Mouse (Mus musculus) kidney, embryonic 14.5 days (tissue): ENCODE measurements at regions not wholly inside any gene's neighbourhood (a gene's known extent, or its start where the extent isn't known, plus 50 kb on each side); places are given as distances from the start of the nearest gene placed in this dataset.

ENCODE experiments used
- ATAC-seq: fragments of 200-750 bp; cut with Nextera tagmentation; 2 replicates; pipeline ENCODE4 v1.8.0; 2017; ENCODE audit warnings: moderate number of reproducible peaks, mild to moderate bottlenecking, moderate TSS enrichment, moderate library complexity; ENCODE audit not compliant: low FRiP score, low TSS enrichment
- H3K27ac ChIP-seq: fragments of 300-500 bp; sonication (generic); 2 replicates; pipeline ENCODE4 v1.5.1; 2014; ENCODE audit warnings: low read depth, mild to moderate bottlenecking, low read length, moderate library complexity, mixed read lengths
- H3K27me3 ChIP-seq: fragments of 300-500 bp; sonication (generic); 2 replicates; pipeline ENCODE4 v1.6.1; 2014; ENCODE audit warnings: mild to moderate bottlenecking, low read length; ENCODE audit not compliant: control insufficient read depth, insufficient read depth
- H3K36me3 ChIP-seq: fragments of 300-500 bp; sonication (generic); 2 replicates; pipeline ENCODE4 v1.6.1; 2014; ENCODE audit warnings: low read length, mixed read lengths; ENCODE audit not compliant: control insufficient read depth, insufficient read depth
- H3K4me1 ChIP-seq: fragments of 300-500 bp; sonication (generic); 2 replicates; pipeline ENCODE4 v1.6.1; 2014; ENCODE audit warnings: low read length, mixed read lengths; ENCODE audit not compliant: control insufficient read depth, insufficient read depth
- H3K4me2 ChIP-seq: fragments of 300-500 bp; sonication (generic); replicated peaks from 2 replicates; pipeline ENCODE4 v1.6.1; 2014; ENCODE audit warnings: low read depth, mild to moderate bottlenecking, low read length
- H3K4me3 ChIP-seq: fragments of 300-500 bp; sonication (generic); 2 replicates; pipeline ENCODE4 v1.5.1; 2014; ENCODE audit warnings: mild to moderate bottlenecking, low read length
- H3K9ac ChIP-seq: fragments of 300-500 bp; sonication (generic); 2 replicates; pipeline ENCODE4 v1.6.1; 2014; ENCODE audit warnings: low read depth, mild to moderate bottlenecking, low read length, moderate library complexity
- H3K9me3 ChIP-seq: fragments of 300-500 bp; sonication (generic); 2 replicates; pipeline ENCODE4 v1.6.1; 2016; ENCODE audit warnings: low read length; ENCODE audit not compliant: control insufficient read depth
- WGBS: fragments of 180-500 bp; shearing (Covaris S2); extraction: QIAGEN DNeasy Blood & Tissue Kit; methylation state at CpG from one replicate; pipeline ENCODE4 v1.1.7; 2014; 5-methylcytosine and 5-hydroxymethylcytosine counted together

DNA sequence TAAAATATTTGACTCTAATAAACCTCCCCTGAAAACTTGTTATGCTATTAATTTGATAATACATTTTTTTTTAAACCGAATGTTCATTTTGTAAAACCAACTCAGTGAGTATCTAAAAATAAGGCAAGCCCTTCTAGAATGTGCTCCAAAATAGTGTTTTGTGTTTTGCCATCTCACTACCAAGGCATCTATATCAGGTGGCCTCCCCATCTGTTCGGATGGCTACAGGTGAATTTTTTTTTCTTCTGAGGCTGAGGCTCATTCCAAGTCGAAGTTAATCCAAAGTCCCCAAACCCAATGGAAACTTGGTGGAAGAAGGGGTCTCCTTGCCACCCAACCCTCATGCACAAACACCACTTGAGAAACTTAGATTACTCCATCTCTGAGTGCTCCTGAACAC lies 396.3 kb upstream of the 3110018I06Rik start:
- Histone ChIP-seq H3K4me1 (no peaks in the 10 kb centered on the region), H3K4me3 (no peak overlapping the region), H3K9me3 (no peaks in the 10 kb centered on the region), H3K27me3 (no peaks in the 10 kb centered on the region), H3K36me3 (no peaks in the 10 kb centered on the region), H3K4me2 (no peak overlapping the region), H3K27ac (no peak overlapping the region), H3K9ac (no peak overlapping the region)
- no peak for ATAC-seq
- 83% methylated on average over 3 of the region's 3 CpGs for WGBS

- no peak overlapping the region for H3K4me3 ChIP-seq
- WGBS: 87% methylated on average over 13 of the region's 13 CpGs
- no peak for ATAC-seq
- H3K27ac ChIP-seq: no peak overlapping the region
- no peaks in the 10 kb centered on the region for H3K27me3 ChIP-seq
- H3K4me1 ChIP-seq: no peaks in the 10 kb centered on the region
- H3K4me2 ChIP-seq: no peak overlapping the region
- H3K36me3 ChIP-seq: no peaks in the 10 kb centered on the region
- H3K9me3 ChIP-seq: no peaks in the 10 kb centered on the region
- no peak overlapping the region for H3K9ac ChIP-seq
Measured at GRCm38 (mm10) chr12:107093326-107093725, 395.1 kb upstream of the 3110018I06Rik start.

DNA sequence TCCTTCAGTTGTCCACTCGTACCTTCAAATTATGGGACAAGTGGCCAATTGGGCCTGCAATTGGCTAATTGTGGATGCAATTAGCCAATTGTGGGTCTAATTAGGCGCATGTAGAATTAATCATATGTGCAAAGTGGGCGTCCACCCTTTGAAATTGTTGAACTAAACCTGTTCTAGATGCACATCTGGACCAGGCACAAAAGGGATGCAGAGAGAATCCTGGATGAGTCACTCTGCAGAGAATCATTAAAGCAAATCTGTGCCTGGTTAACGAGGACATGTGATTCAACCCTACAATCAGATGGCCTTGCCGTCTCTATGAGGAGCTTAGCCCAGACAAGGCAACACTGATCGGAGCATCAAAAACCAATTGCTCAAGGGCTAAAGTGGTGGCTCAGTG lies 393.0 kb upstream of the 3110018I06Rik start:
- no peak overlapping the region for H3K4me3 ChIP-seq
- no peak overlapping the region for H3K27ac ChIP-seq
- ATAC-seq: no peak
- no peak overlapping the region for H3K9ac ChIP-seq
- no peaks in the 10 kb centered on the region for H3K9me3 ChIP-seq
- no peak overlapping the region for H3K4me2 ChIP-seq
- H3K27me3 ChIP-seq: no peaks in the 10 kb centered on the region
- no peaks in the 10 kb centered on the region for H3K4me1 ChIP-seq
- H3K36me3 ChIP-seq: no peaks in the 10 kb centered on the region
- WGBS: 71% methylated on average over 6 of the region's 6 CpGs

- WGBS: 56% methylated on average over 8 of the region's 8 CpGs
- Histone ChIP-seq H3K27me3 (no peaks in the 10 kb centered on the region; the same call in 1 of the 2 replicates), H3K4me2 (no peak overlapping the region), H3K36me3 (no peaks in the 10 kb centered on the region), H3K9me3 (no peaks in the 10 kb centered on the region), H3K27ac (no peak overlapping the region), H3K9ac (no peak overlapping the region), H3K4me1 (no peaks in the 10 kb centered on the region), H3K4me3 (no peak overlapping the region)
- ATAC-seq: no peak
Measured at GRCm38 (mm10) chr12:107104570-107104969, 383.9 kb upstream of the 3110018I06Rik start.

DNA sequence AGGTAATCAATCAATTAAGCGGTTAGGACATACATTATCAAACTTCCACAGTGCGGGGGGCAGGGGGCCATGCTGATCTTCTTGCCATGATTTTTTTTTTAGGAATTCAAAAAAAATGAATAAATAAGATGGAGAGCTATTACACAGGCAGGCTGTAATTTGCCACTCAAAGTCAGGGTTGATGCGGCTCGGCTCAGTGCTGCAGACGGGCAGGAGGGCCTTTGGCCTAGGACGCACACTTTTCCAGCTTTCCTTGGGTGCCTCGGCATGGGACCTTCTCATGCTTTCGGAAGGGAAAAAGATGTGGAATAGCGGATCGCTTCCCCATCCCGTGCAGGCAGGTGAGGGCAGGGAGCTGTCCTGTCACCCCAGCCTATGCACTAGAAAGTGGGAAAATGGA lies 383.4 kb upstream of the 3110018I06Rik start:
- ATAC-seq: no peak
- Histone ChIP-seq H3K36me3 (no peaks in the 10 kb centered on the region), H3K9me3 (no peaks in the 10 kb centered on the region), H3K9ac (no peak overlapping the region), H3K4me3 (no peak overlapping the region), H3K4me2 (no peak overlapping the region), H3K27me3 (no peaks in the 10 kb centered on the region; the same call in 1 of the 2 replicates), H3K4me1 (no peaks in the 10 kb centered on the region), H3K27ac (no peak overlapping the region)
- WGBS: 59% methylated on average over 11 of the region's 11 CpGs

DNA sequence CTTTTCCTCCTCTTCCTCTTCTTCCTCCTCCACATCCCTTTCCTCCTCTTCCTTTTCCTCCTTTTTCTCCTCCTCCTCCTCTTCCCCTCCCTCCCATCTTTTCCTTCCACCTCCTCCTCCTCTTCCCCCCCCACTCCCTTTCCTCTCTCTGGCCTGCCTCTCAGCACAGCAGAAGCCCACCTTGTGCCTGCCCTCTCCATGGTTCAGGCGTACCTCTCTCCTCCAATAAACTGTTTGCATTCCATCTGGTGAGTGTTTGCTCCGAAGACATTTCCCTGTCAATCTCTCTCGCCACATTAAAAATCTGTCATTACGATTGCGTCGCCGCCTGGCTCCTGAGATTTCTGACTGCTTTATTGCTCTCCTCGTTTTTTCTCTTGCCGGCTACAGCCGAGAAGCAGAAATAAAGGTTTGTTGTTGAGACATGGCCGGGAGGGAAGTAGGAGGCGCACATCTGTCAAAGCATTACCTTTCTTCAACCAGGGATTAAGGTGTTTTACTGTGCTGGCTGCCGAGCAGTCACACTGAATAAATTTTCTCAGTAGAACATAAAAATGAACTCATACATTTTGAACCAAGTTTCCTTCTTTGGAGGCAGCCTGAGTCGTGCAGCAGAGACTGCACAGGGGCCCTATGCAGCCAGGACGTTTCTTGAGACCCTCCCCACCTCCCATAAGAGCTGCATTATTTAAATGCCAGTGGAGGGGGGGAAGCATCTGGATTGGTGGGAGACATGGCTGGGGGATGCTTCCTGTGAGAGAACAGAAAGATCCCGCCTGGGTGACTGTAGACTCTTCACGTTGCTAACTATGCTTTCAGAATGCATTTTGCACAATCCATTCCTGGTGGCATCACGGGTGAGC lies 376.3 kb upstream of the 3110018I06Rik start:
- Histone ChIP-seq H3K4me1 (no peaks in the 10 kb centered on the region), H3K4me3 (no peak overlapping the region), H3K36me3 (no peaks in the 10 kb centered on the region), H3K9ac (no peak overlapping the region), H3K27ac (no peak overlapping the region), H3K4me2 (0 out of 2 replicates have a peak overlapping the region, but pooled peaks have one; percentile 1), H3K9me3 (no peaks in the 10 kb centered on the region), H3K27me3 (no peaks in the 10 kb centered on the region)
- 35% methylated on average over 18 of the region's 18 CpGs for WGBS
- no peak for ATAC-seq

DNA sequence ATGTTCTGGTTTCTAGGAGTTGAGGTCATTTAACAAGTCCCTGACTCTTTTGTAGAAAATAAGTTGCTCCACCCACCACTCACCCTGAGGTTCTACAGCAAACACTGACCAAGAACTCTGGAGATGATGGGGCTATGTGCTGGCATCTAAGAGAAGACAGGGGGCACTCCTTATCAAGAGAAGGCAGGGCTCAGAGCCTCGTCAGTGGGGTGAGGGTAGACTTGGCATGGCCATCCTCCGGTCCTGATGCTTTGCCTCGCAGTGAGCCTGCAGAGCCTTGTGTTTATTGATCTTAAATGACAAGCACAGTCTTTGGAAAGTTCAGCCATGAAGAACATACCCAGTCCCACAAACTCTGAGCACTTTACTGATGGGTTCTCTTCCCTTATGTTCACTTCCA lies 370.1 kb upstream of the 3110018I06Rik start:
- 68% methylated on average over 3 of the region's 3 CpGs for WGBS
- H3K36me3 ChIP-seq: no peaks in the 10 kb centered on the region
- H3K4me1 ChIP-seq: 0 out of 2 replicates have a peak, but pooled peaks cover 3% of the 10 kb centered on the region

GRCm38 (mm10) chr12:107119076-107119475 lies 369.4 kb upstream of the 3110018I06Rik start:
- no peaks in the 10 kb centered on the region for H3K27me3 ChIP-seq
- no peak overlapping the region for H3K27ac ChIP-seq
- H3K4me1 ChIP-seq: 0 out of 2 replicates have a peak, but pooled peaks cover 3% of the 10 kb centered on the region
- no peaks in the 10 kb centered on the region for H3K36me3 ChIP-seq
- no peak overlapping the region for H3K9ac ChIP-seq
- ATAC-seq: no peak
- no peak overlapping the region for H3K4me2 ChIP-seq
- H3K4me3 ChIP-seq: no peak overlapping the region
- 60% methylated on average over 10 of the region's 10 CpGs for WGBS
- no peaks in the 10 kb centered on the region for H3K9me3 ChIP-seq

More for the DNA sequence above, 370.1 kb upstream of the 3110018I06Rik start:
- ATAC-seq: no peak
- no peak overlapping the region for H3K4me3 ChIP-seq
- H3K9me3 ChIP-seq: no peaks in the 10 kb centered on the region
- H3K4me2 ChIP-seq: no peak overlapping the region
- no peaks in the 10 kb centered on the region for H3K27me3 ChIP-seq
- H3K27ac ChIP-seq: no peak overlapping the region
- no peak overlapping the region for H3K9ac ChIP-seq

- Histone ChIP-seq H3K4me1 (0 out of 2 replicates have a peak, but pooled peaks cover 3% of the 10 kb centered on the region), H3K4me3 (no peak overlapping the region), H3K27me3 (no peaks in the 10 kb centered on the region), H3K9me3 (no peaks in the 10 kb centered on the region), H3K36me3 (no peaks in the 10 kb centered on the region), H3K9ac (no peak overlapping the region), H3K27ac (no peak overlapping the region), H3K4me2 (no peak overlapping the region)
- no peak for ATAC-seq
- WGBS: 91% methylated on average over 21 of the region's 21 CpGs
Measured at GRCm38 (mm10) chr12:107120486-107121186, 367.8 kb upstream of the 3110018I06Rik start.
